Mouse (Mus musculus) heart, adult 8-10 months (tissue): ENCODE results near the gene Aprt. TPM values are rescaled to one million over a fixed set of nuclear protein-coding genes. Genes with fewer than 3 reads are reported as not detected.

Source experiments
- DNase-seq: peaks from one replicate; pipeline ENCODE4 v3.0.0; 2022; ENCODE audit warnings: low spot score
- total RNA-seq, 4 experiments: library from RNA; stranded (reverse); gene quantifications; 2 replicates each; pipeline ENCODE4 v1.2.4; 2022

The Aprt gene
- 10 to 100 TPM; 39.5 to 50.6 (median 44.3) TPM for total RNA-seq

- DNase-seq, result peak; percentile 93
Observed at GRCm38 (mm10) chr8:122576648-122577022, at the start of gene Aprt. TSS of gene Aprt (minus strand) at chr8:122576909.

GRCm38 (mm10) chr8:122625811-122626210, 49.1 kb upstream of the Aprt start:
- DNase-seq, result no peak

GRCm38 (mm10) chr8:122624653-122625052, 47.9 kb upstream of the Aprt start:
- DNase-seq, result no peak

- peak; percentile 62 for DNase-seq
Observed at GRCm38 (mm10) chr8:122623844-122624642, 47.3 kb upstream of the Aprt start.

GRCm38 (mm10) chr8:122622727-122623126, 46.0 kb upstream of the Aprt start, which contains the start of gene Pabpn1l:
TSS of gene Pabpn1l (minus strand) at chr8:122622739.
- no peak for DNase-seq

- no peak for DNase-seq
Observed at GRCm38 (mm10) chr8:122620446-122620845, 43.7 kb upstream of the Aprt start.

GRCm38 (mm10) chr8:122618660-122619378, 42.1 kb upstream of the Aprt start:
- DNase-seq, result no peak

GRCm38 (mm10) chr8:122617947-122618546, 41.3 kb upstream of the Aprt start:
- DNase-seq, result peak; percentile 83

GRCm38 (mm10) chr8:122616181-122616905, 39.6 kb upstream of the Aprt start:
- DNase-seq, result no peak

GRCm38 (mm10) chr8:122611295-122612133, 34.8 kb upstream of the Aprt start, which contains the start of the genes Galns and Trappc2l:
TSS of gene Galns (minus strand) at chr8:122611463.
TSS of gene Trappc2l (plus strand) at chr8:122611640.
- DNase-seq, result peak; percentile 93

- no peak for DNase-seq
Observed at GRCm38 (mm10) chr8:122610612-122611277, 34.0 kb upstream of the Aprt start.

- no peak for DNase-seq
Observed at GRCm38 (mm10) chr8:122610209-122610608, 33.5 kb upstream of the Aprt start.

GRCm38 (mm10) chr8:122606810-122607209, 30.1 kb upstream of the Aprt start:
- no peak for DNase-seq

GRCm38 (mm10) chr8:122605367-122605766, 28.7 kb upstream of the Aprt start:
- no peak for DNase-seq

- no peak for DNase-seq
Observed at GRCm38 (mm10) chr8:122604640-122605039, 27.9 kb upstream of the Aprt start.

GRCm38 (mm10) chr8:122600666-122601065, 24.0 kb upstream of the Aprt start:
- no peak for DNase-seq

GRCm38 (mm10) chr8:122596031-122596430, 19.3 kb upstream of the Aprt start:
- no peak for DNase-seq

GRCm38 (mm10) chr8:122593783-122594507, 17.2 kb upstream of the Aprt start:
- no peak for DNase-seq

- DNase-seq, result no peak
Observed at GRCm38 (mm10) chr8:122593240-122593639, 16.5 kb upstream of the Aprt start.
